Mouse (Mus musculus) spleen, postnatal 14 days (tissue): ENCODE measurements around the gene Rasa2.

Source experiments
- DNase-seq, 2 experiments: peaks; one replicate each; pipeline ENCODE4 v3.0.0; 2021 to 2022; ENCODE audit warnings: low spot score in 2 of 2

Gene Rasa2

GRCm38 (mm10) chr9:96639451-96639850, 8.0 kb upstream of the Rasa2 start:
- no peak for DNase-seq

- DNase-seq: no peak
These were observed 7.1 kb upstream of the Rasa2 start for GRCm38 (mm10) chr9:96638508-96638907.

- DNase-seq: no peak
These were observed 5.7 kb upstream of the Rasa2 start for GRCm38 (mm10) chr9:96637157-96637548.

GRCm38 (mm10) chr9:96636423-96637156, 5.2 kb upstream of the Rasa2 start:
- DNase-seq: no peak

- no peak for DNase-seq
These were observed 4.5 kb upstream of the Rasa2 start for GRCm38 (mm10) chr9:96635899-96636298.

GRCm38 (mm10) chr9:96635176-96635575, 3.8 kb upstream of the Rasa2 start:
- no peak for DNase-seq

- DNase-seq: no peak
These were observed 2.4 kb upstream of the Rasa2 start for GRCm38 (mm10) chr9:96633771-96634170.

- no peak for DNase-seq
These were observed 1.3 kb upstream of the Rasa2 start for GRCm38 (mm10) chr9:96632756-96633155.

- no peak for DNase-seq
These were observed 765 bp upstream of the Rasa2 start for GRCm38 (mm10) chr9:96632073-96632690.

- peak; percentile 44 to 53 for DNase-seq
These were observed 637 bp downstream of the Rasa2 start for GRCm38 (mm10) chr9:96630571-96631388.

GRCm38 (mm10) chr9:96629151-96629550, 2.3 kb downstream of the Rasa2 start:
- DNase-seq: no peak

GRCm38 (mm10) chr9:96627557-96628085, 3.8 kb downstream of the Rasa2 start:
- DNase-seq: no peak

- no peak for DNase-seq
These were observed 4.4 kb downstream of the Rasa2 start for GRCm38 (mm10) chr9:96627042-96627441.

GRCm38 (mm10) chr9:96618448-96619176, 12.8 kb downstream of the Rasa2 start:
- no peak for DNase-seq

- no peak for DNase-seq
These were observed 19.1 kb downstream of the Rasa2 start for GRCm38 (mm10) chr9:96612297-96612696.

GRCm38 (mm10) chr9:96611693-96612293, 19.6 kb downstream of the Rasa2 start:
- no peak for DNase-seq

- no peak for DNase-seq
These were observed 20.6 kb downstream of the Rasa2 start for GRCm38 (mm10) chr9:96610813-96611212.

GRCm38 (mm10) chr9:96603416-96603815, 28.0 kb downstream of the Rasa2 start:
- no peak for DNase-seq

GRCm38 (mm10) chr9:96597899-96598298, 33.5 kb downstream of the Rasa2 start:
- no peak for DNase-seq

- no peak for DNase-seq
These were observed 38.5 kb downstream of the Rasa2 start for GRCm38 (mm10) chr9:96592670-96593600.
